Mouse (Mus musculus): Measurements from ENCODE around the gene Soat2.

GRCm38 (mm10) chr15:102210816-102211215 is 60.5 kb downstream of the Soat2 start:
- TF ChIP-seq NANOG (IDR thresholded peaks at IDR 0.05; ENCODE audit: borderline replicate concordance, low read length) (peak; percentile 61; the same call in 1 of the 2 replicates), POU5F1 (IDR thresholded peaks at IDR 0.05; ENCODE audit: borderline replicate concordance, low read length) (no peak)
